Mouse (Mus musculus): ENCODE measurements around the gene Ypel5.

- TF ChIP-seq CTCF (IDR thresholded peaks at IDR 0.05; ENCODE audit: low read depth) (peak; percentile 34; the same call in 1 of the 2 replicates), EP300 (IDR thresholded peaks at IDR 0.05; ENCODE audit: low read depth) (no peak)
These were observed 39.7 kb upstream of the Ypel5 start for GRCm38 (mm10) chr17:72796506-72796905.
